Mouse (Mus musculus) thymus, postnatal 0 days (tissue): ENCODE results near the gene Acot6. TPM values are rescaled to one million over a fixed set of nuclear protein-coding genes. Genes with fewer than 3 reads are reported as not detected.
A peak's percentile ranks its signal among the peaks of the same experiment; 100 is the strongest.

Experiments
- DNase-seq: peaks from one replicate; pipeline ENCODE4 v3.0.0-alpha.2; 2015; ENCODE audit warnings: low spot score
- polyA plus RNA-seq: library from polyadenylated mRNA; unstranded; fragments of >200 nt; fragmentation: Nextera tagmentation; extraction: Ambion mirVana; gene quantifications from 2 replicates; pipeline ENCODE4 v1.2.1, GENCODE M21; 2015

The Acot6 gene
- polyA plus RNA-seq, 1 experiment from 2014 or later = 0.95 TPM

GRCm38 (mm10) chr12:84101493-84101845 is 1.0 kb downstream of the Acot6 start:
- no peak for DNase-seq

GRCm38 (mm10) chr12:84107012-84107411 is 6.6 kb downstream of the Acot6 start:
- DNase-seq = no peak

- DNase-seq = no peak
Measured at GRCm38 (mm10) chr12:84107692-84108091, 7.2 kb downstream of the Acot6 start.

DNA sequence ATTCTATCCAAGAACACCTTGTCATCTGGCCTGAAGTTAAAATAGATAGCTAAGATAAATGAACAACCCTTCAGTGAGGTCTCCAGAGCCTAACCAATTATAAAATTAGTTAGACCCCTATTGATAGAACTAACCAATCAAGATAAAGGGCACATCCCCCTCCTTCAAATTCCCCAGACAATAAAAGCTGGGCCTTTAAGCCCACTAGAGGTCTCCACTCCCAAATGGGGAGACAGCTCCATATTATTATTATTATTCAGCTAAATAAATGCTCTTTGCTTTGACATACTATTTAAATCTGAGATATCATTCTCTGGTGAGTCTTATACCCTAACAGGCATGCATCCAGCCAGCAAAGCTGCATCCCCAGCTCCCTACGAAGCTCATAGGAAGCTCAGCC is 9.5 kb downstream of the Acot6 start:
- no peak for DNase-seq

GRCm38 (mm10) chr12:84110814-84111213 is 10.4 kb downstream of the Acot6 start:
- no peak for DNase-seq

GRCm38 (mm10) chr12:84113676-84114075 is 13.2 kb downstream of the Acot6 start:
- no peak for DNase-seq

DNA sequence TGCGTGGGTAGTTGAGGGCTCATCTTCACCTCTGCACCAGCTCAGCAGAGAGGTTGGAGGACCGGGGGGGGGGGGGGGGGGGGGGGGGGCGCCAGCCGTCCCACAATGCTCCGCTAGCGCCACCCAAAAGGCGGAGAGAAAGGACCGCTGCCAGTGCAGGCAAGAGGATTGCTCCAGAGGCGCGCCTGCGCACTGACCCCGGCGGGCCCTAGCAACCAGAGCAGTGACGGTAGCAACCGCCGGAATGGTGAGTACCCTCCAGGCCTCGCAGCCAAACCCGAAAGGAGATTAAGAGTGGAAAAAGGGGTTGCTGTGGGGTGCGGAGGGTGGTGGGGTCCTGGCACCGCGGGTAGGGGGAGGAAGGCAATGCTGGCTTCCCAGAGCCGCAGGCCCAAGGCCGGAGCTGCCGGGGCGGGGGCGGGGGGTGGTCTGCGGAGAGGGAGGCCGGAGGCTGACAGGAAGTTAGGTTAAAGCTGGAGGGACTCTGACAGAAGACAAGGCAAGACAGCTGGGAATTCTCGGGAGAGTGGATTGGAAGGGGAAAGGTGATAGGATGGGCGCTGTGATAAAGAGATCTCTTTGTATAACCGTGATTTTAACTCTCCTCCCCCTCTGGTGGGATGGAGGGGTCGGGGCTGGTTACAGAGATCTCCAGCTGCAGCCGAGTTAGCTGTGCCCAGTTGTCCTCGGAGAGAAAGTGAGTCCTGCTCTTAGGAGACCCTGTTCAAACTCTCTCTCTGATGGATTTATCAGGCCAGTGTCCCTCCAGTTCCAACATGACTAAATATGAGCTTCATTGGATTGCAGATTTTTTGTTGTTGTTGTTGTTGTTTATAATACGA is 13.9 kb downstream of the Acot6 start, which contains the start of gene Dnal1:
TSS of gene Dnal1 (plus strand) at position 214 of the 842 bp plus-strand sequence.
- peak; percentile 87 for DNase-seq

GRCm38 (mm10) chr12:84119584-84119983 is 19.1 kb downstream of the Acot6 start:
- DNase-seq = no peak

DNA sequence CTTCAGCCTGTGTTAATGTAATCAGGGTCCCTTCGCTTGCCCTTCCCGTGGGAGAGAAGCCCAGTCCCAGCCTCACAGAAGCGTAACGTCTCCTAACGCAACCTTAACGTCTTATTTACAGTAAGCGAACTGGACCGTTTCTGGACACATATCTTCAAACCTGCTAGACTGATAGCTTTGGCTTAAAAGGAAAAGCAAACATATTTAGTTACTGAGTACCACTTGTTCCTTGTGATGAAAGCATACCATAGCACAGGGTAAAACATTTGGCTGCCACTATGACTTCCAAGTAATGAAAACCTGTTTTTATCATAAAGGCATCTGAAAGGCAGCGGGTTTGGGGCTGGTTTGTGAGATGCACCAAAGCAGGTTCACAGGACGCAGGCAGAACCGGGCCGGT is 25.4 kb downstream of the Acot6 start:
- DNase-seq = no peak

GRCm38 (mm10) chr12:84126899-84127298 is 26.4 kb downstream of the Acot6 start:
- no peak for DNase-seq

GRCm38 (mm10) chr12:84128576-84128975 is 28.1 kb downstream of the Acot6 start:
- no peak for DNase-seq

- no peak for DNase-seq
Measured at GRCm38 (mm10) chr12:84129931-84130330, 29.5 kb downstream of the Acot6 start.

GRCm38 (mm10) chr12:84132265-84132664 is 31.8 kb downstream of the Acot6 start:
- DNase-seq = peak; percentile 50

- no peak for DNase-seq
Measured at GRCm38 (mm10) chr12:84137131-84137530, 36.7 kb downstream of the Acot6 start.

DNA sequence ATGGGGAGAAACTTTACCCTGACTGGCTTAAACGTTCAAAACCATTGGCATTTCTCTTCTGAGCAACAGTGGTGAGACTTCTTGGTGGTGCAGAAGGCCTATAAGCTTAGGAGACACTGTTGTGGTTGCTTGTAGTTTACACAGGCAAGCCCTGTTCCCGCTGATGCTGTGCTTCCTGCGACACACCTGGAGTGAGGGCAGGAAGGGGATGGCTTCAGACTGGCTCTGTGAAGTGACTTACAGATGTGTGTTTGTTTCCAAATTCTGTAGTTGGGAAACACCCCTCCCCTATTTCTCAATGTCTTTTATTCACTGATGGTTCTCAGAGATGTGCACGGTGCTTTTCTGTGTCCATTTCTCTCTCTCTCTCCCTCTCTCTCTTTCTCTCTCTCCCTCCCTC is 39.7 kb downstream of the Acot6 start:
- DNase-seq = no peak

DNA sequence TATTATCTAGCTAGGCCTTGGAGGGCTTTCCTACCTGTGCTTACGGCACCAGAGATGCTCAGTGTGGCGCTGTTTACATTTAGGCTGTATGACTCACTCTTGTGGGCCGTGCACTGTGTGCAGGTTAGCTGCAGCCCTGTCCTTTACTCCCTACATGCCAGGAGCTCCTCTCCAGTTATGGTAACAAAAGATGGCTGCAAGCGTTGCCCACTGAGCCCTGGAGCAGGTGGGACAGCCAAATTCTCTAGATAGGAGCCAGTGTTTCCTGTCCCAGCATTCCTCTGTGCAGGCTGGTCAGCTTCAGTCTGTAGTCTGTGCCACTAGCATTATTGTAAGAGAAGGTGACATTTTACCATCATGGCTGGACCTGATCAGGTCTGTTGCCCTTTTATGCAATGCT is 40.8 kb downstream of the Acot6 start:
- DNase-seq = no peak

DNA sequence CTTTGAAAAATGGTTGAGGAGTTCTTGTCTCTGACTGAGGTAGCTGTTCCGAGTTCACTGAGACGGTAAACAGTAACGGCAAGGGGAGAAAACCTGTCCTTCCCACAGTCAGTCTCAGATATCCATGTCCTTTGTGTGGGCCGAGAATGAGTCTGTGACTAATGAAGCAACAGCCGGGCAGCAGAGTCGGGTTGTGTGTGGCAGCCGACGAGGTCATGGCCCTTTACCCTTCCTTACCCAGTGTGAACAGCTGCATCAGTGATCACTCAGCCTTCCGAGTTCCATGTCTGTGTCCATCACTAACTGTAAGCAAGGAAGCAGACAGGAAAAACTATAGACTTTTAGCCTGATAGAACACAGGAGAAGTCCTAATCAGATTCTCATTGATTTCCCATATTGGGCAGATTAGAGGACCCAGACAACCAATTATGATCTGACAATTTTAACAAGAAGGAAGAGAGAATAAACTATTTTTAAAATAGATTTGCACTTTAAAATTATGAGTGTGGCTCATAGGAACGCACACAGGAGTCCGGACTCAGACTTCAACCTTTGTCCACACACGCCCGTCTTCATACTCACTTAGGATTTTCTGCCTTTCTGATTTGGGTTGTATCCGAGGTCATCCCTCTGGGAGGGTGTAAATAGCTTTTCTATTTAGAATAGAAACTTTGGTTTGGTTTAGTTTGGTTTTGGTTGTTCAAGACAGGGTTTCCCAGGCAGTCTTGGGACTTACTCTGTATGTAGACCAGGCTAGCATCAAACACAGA is 42.0 kb downstream of the Acot6 start:
- DNase-seq = no peak

DNA sequence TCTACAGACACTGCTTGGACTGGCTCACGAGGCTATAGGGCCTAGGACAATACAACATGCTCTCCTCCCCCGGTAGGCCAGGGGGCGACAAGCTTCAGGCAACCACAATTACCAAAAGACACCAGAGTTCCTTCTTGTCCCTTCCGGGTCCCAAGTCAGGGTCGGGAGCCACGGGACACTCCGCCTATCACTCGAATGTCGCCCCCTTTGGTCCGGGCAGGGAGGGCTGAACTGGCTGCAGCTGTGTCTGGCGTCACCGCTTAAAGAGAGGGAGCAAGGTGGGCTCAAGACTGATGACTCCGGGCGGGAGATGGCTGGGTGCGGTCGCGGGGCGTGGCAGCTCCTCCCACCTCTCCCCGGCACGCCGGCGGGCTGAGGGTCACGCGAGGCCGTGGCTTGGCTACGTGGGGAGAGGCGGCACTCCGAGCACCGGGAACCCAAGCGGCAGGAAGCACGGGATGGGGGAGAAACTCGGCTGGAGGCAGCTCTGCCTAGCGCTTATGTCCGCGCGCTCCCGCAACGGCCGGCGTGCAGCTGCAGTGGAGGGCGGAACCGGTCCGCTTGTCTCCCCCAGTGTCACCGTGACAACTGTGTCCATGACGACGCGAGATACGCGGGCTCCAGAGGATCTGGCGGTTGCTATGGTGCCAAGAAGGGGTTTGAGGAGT is 47.6 kb downstream of the Acot6 start, which contains the start of gene Pnma1:
TSS of gene Pnma1 (minus strand) at position 536 of the 668 bp plus-strand sequence.
- peak; percentile 72 for DNase-seq

GRCm38 (mm10) chr12:84148622-84149012 is 48.2 kb downstream of the Acot6 start:
- no peak for DNase-seq

GRCm38 (mm10) chr12:84149971-84150370 is 49.5 kb downstream of the Acot6 start:
- DNase-seq = no peak

DNA sequence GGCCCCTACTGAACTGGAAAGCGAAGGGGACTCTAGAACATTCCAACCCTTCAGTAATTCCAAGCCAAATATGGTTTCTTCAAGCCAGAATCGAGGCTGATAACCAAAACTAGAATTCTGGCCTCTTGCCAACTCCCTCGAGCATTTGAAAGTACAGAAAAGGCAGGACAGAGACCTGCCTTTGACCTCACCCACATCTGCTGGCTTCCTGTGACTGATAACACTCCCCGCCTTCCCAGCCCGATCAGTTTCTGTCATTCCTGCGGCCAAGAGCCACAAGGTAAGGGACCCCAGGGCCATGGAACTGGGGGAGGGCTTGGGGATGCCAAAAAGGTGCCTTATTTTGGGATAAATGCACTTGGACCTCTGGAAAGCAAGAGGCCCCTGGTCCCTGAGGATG is 50.5 kb downstream of the Acot6 start:
- DNase-seq = no peak

DNA sequence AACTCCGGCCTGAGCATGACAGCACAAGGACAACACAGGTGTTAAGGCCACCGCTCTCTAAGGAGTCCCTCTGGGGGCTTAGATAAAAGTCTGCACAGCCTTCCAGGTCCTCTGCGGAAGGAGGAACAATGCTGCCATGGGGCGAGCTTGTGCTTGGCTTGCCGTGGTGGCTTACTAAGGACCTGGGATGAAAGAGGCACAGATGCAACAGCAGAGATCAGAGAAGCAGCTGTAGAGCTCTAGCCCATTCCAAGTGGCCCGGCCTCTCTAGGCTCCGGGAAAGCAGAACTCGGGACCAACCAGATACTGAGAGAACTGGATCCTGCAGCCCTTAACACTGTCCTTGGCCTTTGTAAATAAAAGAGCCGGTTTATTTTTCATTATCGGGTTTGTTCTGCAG is 51.5 kb downstream of the Acot6 start:
- DNase-seq = no peak
